Mouse (Mus musculus) liver, embryonic 14.5 days (tissue): ENCODE data around the gene Pam. TPM values are rescaled to one million over a fixed set of nuclear protein-coding genes. Genes with fewer than 3 reads are reported as not detected.

ENCODE experiments used
- ATAC-seq: fragments of 200-750 bp; cut with Nextera tagmentation; 2 replicates; pipeline ENCODE4 v1.8.0; 2017; ENCODE audit warnings: moderate number of reproducible peaks, mild to moderate bottlenecking, moderate library complexity; ENCODE audit not compliant: insufficient read depth
- DNase-seq, 3 experiments: peaks; one replicate each; pipeline ENCODE4 v3.0.0-alpha.2; 2012 to 2013; ENCODE audit warnings: low read depth in 3 of 3, low spot score in 3 of 3
- H3K27ac ChIP-seq: fragments of 300-500 bp; sonication (generic); 2 replicates; pipeline ENCODE4 v1.5.1; 2014; ENCODE audit warnings: moderate library complexity, mild to moderate bottlenecking, control low read depth, inconsistent platforms
- H3K27me3 ChIP-seq: fragments of 300-500 bp; sonication (generic); 2 replicates; pipeline ENCODE4 v1.6.1; 2014; ENCODE audit warnings: mild to moderate bottlenecking, low read length, moderate library complexity; ENCODE audit not compliant: control insufficient read depth, insufficient read depth
- H3K36me3 ChIP-seq: fragments of 300-500 bp; sonication (generic); replicated peaks from 2 replicates; pipeline ENCODE4 v1.6.1; 2014; ENCODE audit warnings: low read depth; ENCODE audit not compliant: control insufficient read depth, insufficient read depth
- H3K4me1 ChIP-seq, 2 experiments: fragments of 200-500 bp in 1 of 2; fragments of 300-500 bp in 1 of 2; sonication (generic) in 1 of 2; replicated peaks; 2 replicates each; pipeline ENCODE4 v1.6.1; 2012 to 2014; ENCODE audit warnings: antibody characterized with exemption in 1 of 2, inconsistent platforms in 1 of 2, low read length in 1 of 2; ENCODE audit not compliant: control insufficient read depth in 2 of 2, insufficient read depth in 2 of 2
- H3K4me2 ChIP-seq: fragments of 300-500 bp; sonication (generic); 2 replicates; pipeline ENCODE4 v1.6.1; 2014; ENCODE audit warnings: low read depth, mild to moderate bottlenecking, control low read depth, moderate library complexity
- H3K4me3 ChIP-seq, 2 experiments: fragments of 200-500 bp in 1 of 2; fragments of 300-500 bp in 1 of 2; sonication (generic) in 1 of 2; 2 replicates each; pipeline ENCODE4 v1.5.1; 2012 to 2014; ENCODE audit warnings: low read depth in 2 of 2, low read length in 2 of 2, mild to moderate bottlenecking in 2 of 2, control low read depth in 1 of 2, inconsistent platforms in 1 of 2, moderate library complexity in 1 of 2; ENCODE audit not compliant: insufficient read depth in 1 of 2
- H3K9ac ChIP-seq: fragments of 300-500 bp; sonication (generic); replicated peaks from 2 replicates; pipeline ENCODE4 v1.6.1; 2014; ENCODE audit warnings: mild to moderate bottlenecking, control low read depth, moderate library complexity
- H3K9me3 ChIP-seq: fragments of 300-500 bp; sonication (generic); 2 replicates; pipeline ENCODE4 v1.6.1; 2016; ENCODE audit warnings: low read length, mixed read lengths; ENCODE audit not compliant: control insufficient read depth
- CTCF ChIP-seq: IDR thresholded peaks from 2 replicates; pipeline ENCODE4 v1.5.1; 2016; ENCODE audit warnings: antibody characterized with exemption, low read depth, control low read depth
- EP300 ChIP-seq: IDR thresholded peaks from 2 replicates; pipeline ENCODE4 v1.6.1; 2016; ENCODE audit warnings: antibody characterized with exemption, low read depth
- WGBS: fragments of 180-500 bp; shearing (Covaris S2); extraction: QIAGEN DNeasy Blood & Tissue Kit; methylation state at CpG from one replicate; pipeline ENCODE4 v1.1.7; 2014; ENCODE audit not compliant: insufficient replicate concordance; 5-methylcytosine and 5-hydroxymethylcytosine counted together
- polyA plus RNA-seq, 2 experiments: library from polyadenylated mRNA; depleted of rRNA in 1 of 2; stranded (reverse) in 1 of 2; unstranded in 1 of 2; fragments of >200 nt; fragmentation: Nextera tagmentation in 1 of 2; extraction: Ambion mirVana in 1 of 2; gene quantifications; 2 replicates each; pipeline versions ENCODE4 v1.2.1 to v1.2.3; 2012 to 2014

Pam gene
- polyA plus RNA-seq, 2 experiments: 5.1 to 7.6 TPM

GRCm38 (mm10) chr1:97997088-97997487 lies 98.4 kb downstream of the Pam start:
- H3K27ac ChIP-seq: no peak overlapping the region
- H3K4me1 ChIP-seq: no peaks in the 10 kb centered on the region
- H3K27me3 ChIP-seq: no peaks in the 10 kb centered on the region
- ATAC-seq (no peak), DNase-seq (no peak)
- H3K9me3 ChIP-seq: no peaks in the 10 kb centered on the region
- no peak overlapping the region for H3K4me3 ChIP-seq
- no peak overlapping the region for H3K4me2 ChIP-seq
- H3K36me3 ChIP-seq: no peaks in the 10 kb centered on the region
- 68% methylated on average over 1 of the region's 1 CpGs for WGBS
- TF ChIP-seq CTCF (no peak), EP300 (no peak)
- H3K9ac ChIP-seq: no peak overlapping the region

- H3K9me3 ChIP-seq: no peaks in the 10 kb centered on the region
Measured at GRCm38 (mm10) chr1:97991976-97992375, 103.5 kb downstream of the Pam start.

GRCm38 (mm10) chr1:97983189-97983588 lies 112.3 kb downstream of the Pam start:
- H3K9me3 ChIP-seq: no peaks in the 10 kb centered on the region
- DNase-seq (no peak), ATAC-seq (no peak)
- H3K9ac ChIP-seq: no peak overlapping the region
- H3K4me2 ChIP-seq: no peak overlapping the region
- 44% methylated on average over 1 of the region's 1 CpGs for WGBS
- no peak overlapping the region for H3K27ac ChIP-seq
- H3K4me1 ChIP-seq: no peaks in the 10 kb centered on the region
- H3K36me3 ChIP-seq: no peaks in the 10 kb centered on the region
- no peaks in the 10 kb centered on the region for H3K27me3 ChIP-seq
- no peak overlapping the region for H3K4me3 ChIP-seq
- TF ChIP-seq EP300 (no peak), CTCF (no peak)

More at GRCm38 (mm10) chr1:97991976-97992375, 103.5 kb downstream of the Pam start:
- no peaks in the 10 kb centered on the region for H3K36me3 ChIP-seq
- H3K4me2 ChIP-seq: no peak overlapping the region
- H3K27me3 ChIP-seq: no peaks in the 10 kb centered on the region
- H3K4me3 ChIP-seq: no peak overlapping the region
- H3K4me1 ChIP-seq: no peaks in the 10 kb centered on the region
- 34% methylated on average over 3 of the region's 3 CpGs for WGBS
- DNase-seq (no peak), ATAC-seq (no peak)
- TF ChIP-seq CTCF (no peak), EP300 (no peak)
- H3K9ac ChIP-seq: no peak overlapping the region
- H3K27ac ChIP-seq: no peak overlapping the region

GRCm38 (mm10) chr1:97979422-97979821 lies 116.0 kb downstream of the Pam start:
- H3K4me2 ChIP-seq: no peak overlapping the region
- no peaks in the 10 kb centered on the region for H3K36me3 ChIP-seq
- TF ChIP-seq EP300 (no peak), CTCF (no peak)
- no peaks in the 10 kb centered on the region; the same call in 1 of the 2 replicates for H3K27me3 ChIP-seq
- H3K4me3 ChIP-seq: no peak overlapping the region
- DNase-seq (no peak), ATAC-seq (no peak)
- H3K9ac ChIP-seq: no peak overlapping the region
- 41% methylated on average over 1 of the region's 1 CpGs for WGBS
- H3K9me3 ChIP-seq: no peaks in the 10 kb centered on the region
- H3K27ac ChIP-seq: no peak overlapping the region
- H3K4me1 ChIP-seq: no peaks in the 10 kb centered on the region

- no peak overlapping the region for H3K27ac ChIP-seq
- WGBS: 31% methylated on average over 7 of the region's 7 CpGs
- H3K36me3 ChIP-seq: no peaks in the 10 kb centered on the region
Measured at GRCm38 (mm10) chr1:97977521-97977920, 117.9 kb downstream of the Pam start.

More at GRCm38 (mm10) chr1:97977521-97977920, 117.9 kb downstream of the Pam start:
- DNase-seq (no peak), ATAC-seq (no peak)
- Histone ChIP-seq H3K4me3 (peak overlapping the region in 1 of 2 experiments; percentile 26; a peak in 1 of 4 replicates), H3K4me2 (peak overlapping the region; percentile 67), H3K9ac (no peak overlapping the region), H3K4me1 (no peaks in the 10 kb centered on the region), H3K27me3 (no peaks in the 10 kb centered on the region; the same call in 1 of the 2 replicates), H3K9me3 (no peaks in the 10 kb centered on the region)
- TF ChIP-seq EP300: no peak
- no peak for TF ChIP-seq CTCF
